Mouse (Mus musculus) hematopoietic multipotent progenitor cell, adult 10-12 weeks (in vitro differentiated cells): Measurements from ENCODE around the gene Mecom. TPM values are rescaled to one million over a fixed set of nuclear protein-coding genes. Genes with fewer than 3 reads are reported as not detected.

Experiments used
- polyA plus RNA-seq: library from polyadenylated mRNA; stranded (reverse); fragments of >175 nt; gene quantifications from 2 replicates; pipeline ENCODE4 v1.2.3, GENCODE M21; 2012; ENCODE audit warnings: low replicate concordance

Gene Mecom
- polyA plus RNA-seq: 0.04 TPM in 1 of 2 replicates, not detected in the other

DNA sequence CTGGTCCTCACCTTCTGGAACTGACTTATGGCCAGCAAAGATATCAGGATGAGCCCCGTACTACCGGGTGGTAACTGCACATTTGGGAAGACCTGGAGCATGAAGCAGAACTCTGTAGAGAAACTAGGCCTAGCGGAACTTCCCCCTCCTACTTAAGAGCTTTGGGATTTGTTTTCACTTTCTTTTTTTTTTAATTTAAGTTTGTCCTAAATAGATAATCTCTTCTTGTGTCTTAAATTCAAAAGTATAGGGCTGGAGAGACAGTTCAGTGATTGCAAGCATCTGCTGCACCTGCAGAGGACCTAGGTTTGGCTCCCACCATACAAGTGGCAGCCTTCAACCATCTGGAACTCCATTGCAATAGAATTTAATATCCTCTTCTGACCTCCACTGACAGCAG is at the start of gene Mecom:
Gene Mecom, minus strand, starts transcription at position 101 of the 400 bp plus-strand sequence.

Other genes with a start within 250 kb of the Mecom start
- gene Actrt3, start 51.9 kb upstream of the Mecom start, polyA plus RNA-seq: not detected in 2 replicates
- 1.3 and 1.5 TPM in 2 replicates for gene Mynn, start 54.1 kb upstream of the Mecom start, polyA plus RNA-seq
- gene Lrriq4, start 96.5 kb upstream of the Mecom start, polyA plus RNA-seq: not detected in 2 replicates
- not detected in 2 replicates for gene Lrrc34, start 99.9 kb upstream of the Mecom start, polyA plus RNA-seq
- gene Lrrc31, start 151.8 kb upstream of the Mecom start, polyA plus RNA-seq: not detected in 2 replicates
- gene Samd7, start 198.3 kb upstream of the Mecom start, polyA plus RNA-seq: 0.04 TPM in 1 of 2 replicates, not detected in the other
- 13.8 and 21.4 TPM in 2 replicates for gene Sec62, start 244.9 kb upstream of the Mecom start, polyA plus RNA-seq